Mouse (Mus musculus): ENCODE results near the gene Mtmr1. TPM values are rescaled to one million over a fixed set of nuclear protein-coding genes. Genes with fewer than 3 reads are reported as not detected.
"Not testable (repeated sequence)": the region's sequence is repeated elsewhere in the genome, so short reads cannot be mapped to it uniquely, and the experiment has no call there.

The Mtmr1 gene
- polyA plus RNA-seq (2015; fragmentation: Nextera tagmentation; extraction: Ambion mirVana): 15.4 and 17.3 TPM in 2 replicates

DNA sequence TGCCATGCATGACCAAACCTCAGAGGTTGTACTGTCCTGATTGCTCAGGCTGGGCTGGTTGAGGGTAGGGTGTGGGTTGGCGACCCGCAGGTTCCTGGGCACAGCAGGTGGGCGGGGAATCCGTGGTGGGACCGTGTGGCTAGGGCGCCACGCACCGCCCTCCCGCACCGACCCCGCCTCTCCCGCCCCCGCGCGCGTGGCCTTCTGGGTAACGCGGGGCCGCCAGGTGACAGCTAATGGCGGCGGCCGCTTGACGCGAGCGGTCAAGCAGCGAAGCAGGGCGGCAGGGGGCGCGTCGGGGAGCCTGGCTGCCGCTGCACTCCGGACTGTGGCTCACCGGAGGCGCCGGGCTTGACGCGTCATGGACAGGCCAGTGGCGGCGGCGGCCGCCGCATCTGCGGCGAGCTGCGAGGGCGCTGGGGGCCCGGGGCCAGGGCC is at the start of gene Mtmr1:
Mtmr1 (plus strand) TSS at position 207 of the 438 bp plus-strand sequence.
- Histone ChIP-seq H3K4me3 (ENCODE audit: low read depth, low read length) (peak within 1 kb of the TSS; percentile 61), H3K4me2 (ENCODE audit: low read length) (peak within 1 kb of the TSS; percentile 54), H3K36me3 (ENCODE audit: control insufficient read depth, insufficient read depth, low read length) (no peaks in the 10 kb centered on the region), H3K4me1 (ENCODE audit: control insufficient read depth, insufficient read depth, low read length) (0 out of 2 replicates have a peak, but pooled peaks cover 2% of the 10 kb centered on the region), H3K27ac (ENCODE audit: low read length) (peak within 1 kb of the TSS; percentile 82), H3K9ac (ENCODE audit: low read depth, low read length) (peak within 1 kb of the TSS; percentile 84), H3K27me3 (ENCODE audit: control insufficient read depth, insufficient read depth, low read depth, low read length) (no peaks in the 10 kb centered on the region), H3K9me3 (replicated peaks; ENCODE audit: control insufficient read depth, low read length, poor library complexity, severe bottlenecking) (no peaks in the 10 kb centered on the region)
- ATAC-seq: peak; percentile 96
- WGBS: 31% methylated on average over 28 of the region's 47 CpGs

DNA sequence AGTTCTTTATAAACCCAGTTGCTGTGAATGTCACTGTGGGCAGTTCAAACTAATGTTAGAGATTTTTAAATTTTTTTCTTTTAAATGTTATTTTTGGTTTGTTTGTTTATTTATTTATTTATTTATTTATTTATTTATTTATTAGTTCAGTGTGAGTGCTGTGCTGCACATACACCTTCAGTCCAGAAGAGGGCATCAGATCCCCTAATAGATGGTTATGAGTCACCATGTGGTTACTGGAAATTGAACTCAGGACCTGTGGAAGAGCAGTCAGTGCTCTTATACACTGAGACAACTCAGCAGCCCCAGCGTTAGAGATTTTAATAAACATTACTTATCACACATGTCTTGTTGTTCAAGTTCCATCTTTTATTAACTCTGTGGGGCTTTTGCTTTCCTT is 12.5 kb upstream of the Mtmr1 start:
- Histone ChIP-seq H3K36me3 (ENCODE audit: control insufficient read depth, insufficient read depth, low read length) (no peaks in the 10 kb centered on the region), H3K9ac (ENCODE audit: low read depth, low read length) (no peak overlapping the region), H3K4me2 (ENCODE audit: low read length) (no peak overlapping the region), H3K4me3 (ENCODE audit: low read depth, low read length) (no peak overlapping the region), H3K4me1 (ENCODE audit: control insufficient read depth, insufficient read depth, low read length) (no peaks in the 10 kb centered on the region), H3K9me3 (replicated peaks; ENCODE audit: control insufficient read depth, low read length, poor library complexity, severe bottlenecking) (no peaks in the 10 kb centered on the region), H3K27me3 (ENCODE audit: control insufficient read depth, insufficient read depth, low read depth, low read length) (no peaks in the 10 kb centered on the region), H3K27ac (ENCODE audit: low read length) (no peak overlapping the region)
- 93% methylated on average over 1 of the region's 1 CpGs for WGBS
- ATAC-seq: no peak

GRCm38 (mm10) chrX:71355331-71355730 is 9.2 kb upstream of the Mtmr1 start:
- H3K4me3 ChIP-seq (ENCODE audit: low read depth, low read length): no peak overlapping the region
- H3K27me3 ChIP-seq (ENCODE audit: control insufficient read depth, insufficient read depth, low read depth, low read length): no peaks in the 10 kb centered on the region
- WGBS: 52% methylated on average over 1 of the region's 1 CpGs
- no peak for ATAC-seq
- no peak overlapping the region for H3K4me2 ChIP-seq (ENCODE audit: low read length)
- no peaks in the 10 kb centered on the region for H3K36me3 ChIP-seq (ENCODE audit: control insufficient read depth, insufficient read depth, low read length)
- no peaks in the 10 kb centered on the region for H3K4me1 ChIP-seq (ENCODE audit: control insufficient read depth, insufficient read depth, low read length)
- H3K9ac ChIP-seq (ENCODE audit: low read depth, low read length): no peak overlapping the region
- no peak overlapping the region for H3K27ac ChIP-seq (ENCODE audit: low read length)
- H3K9me3 ChIP-seq (replicated peaks; ENCODE audit: control insufficient read depth, low read length, poor library complexity, severe bottlenecking): no peaks in the 10 kb centered on the region

DNA sequence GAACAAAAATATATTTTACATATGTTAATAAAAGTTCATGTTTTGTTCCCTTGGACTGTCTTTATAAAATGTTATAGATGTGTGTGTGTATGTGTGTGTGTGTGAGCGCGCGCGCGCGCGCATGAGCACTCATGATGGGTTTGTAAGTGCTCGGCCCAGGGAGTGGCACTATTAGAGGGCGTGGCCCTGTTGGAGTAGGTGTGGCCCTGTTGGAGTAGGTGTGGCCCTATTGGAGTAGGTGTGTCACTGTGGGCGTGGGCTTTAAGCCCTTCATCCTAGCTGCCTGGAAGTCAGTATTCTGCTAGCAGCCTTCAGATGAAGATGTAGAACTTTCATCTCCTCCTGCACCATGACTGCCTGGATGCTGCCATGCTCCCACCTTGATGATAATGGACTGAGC is 2.8 kb upstream of the Mtmr1 start:
- not testable (repeated sequence) for H3K36me3 ChIP-seq (ENCODE audit: control insufficient read depth, insufficient read depth, low read length); H3K9ac ChIP-seq (ENCODE audit: low read depth, low read length); H3K27ac ChIP-seq (ENCODE audit: low read length); H3K27me3 ChIP-seq (ENCODE audit: control insufficient read depth, insufficient read depth, low read depth, low read length); H3K4me3 ChIP-seq (ENCODE audit: low read depth, low read length); H3K4me2 ChIP-seq (ENCODE audit: low read length); H3K9me3 ChIP-seq (replicated peaks; ENCODE audit: control insufficient read depth, low read length, poor library complexity, severe bottlenecking); ATAC-seq; H3K4me1 ChIP-seq (ENCODE audit: control insufficient read depth, insufficient read depth, low read length)
- WGBS: 88% methylated on average over 10 of the region's 10 CpGs

GRCm38 (mm10) chrX:71364062-71364461 is 498 bp upstream of the Mtmr1 start:
- H3K9me3 ChIP-seq (replicated peaks; ENCODE audit: control insufficient read depth, low read length, poor library complexity, severe bottlenecking): no peaks in the 10 kb centered on the region
- H3K36me3 ChIP-seq (ENCODE audit: control insufficient read depth, insufficient read depth, low read length): no peaks in the 10 kb centered on the region
- ATAC-seq: no peak
- no peaks in the 10 kb centered on the region for H3K27me3 ChIP-seq (ENCODE audit: control insufficient read depth, insufficient read depth, low read depth, low read length)
- 0 out of 2 replicates have a peak, but pooled peaks cover 2% of the 10 kb centered on the region for H3K4me1 ChIP-seq (ENCODE audit: control insufficient read depth, insufficient read depth, low read length)
- H3K9ac ChIP-seq (ENCODE audit: low read depth, low read length): peak overlapping the region; percentile 84
- WGBS: 73% methylated on average over 5 of the region's 5 CpGs
- H3K4me3 ChIP-seq (ENCODE audit: low read depth, low read length): peak overlapping the region; percentile 61
- peak overlapping the region; percentile 54 for H3K4me2 ChIP-seq (ENCODE audit: low read length)
- H3K27ac ChIP-seq (ENCODE audit: low read length): no peak overlapping the region

GRCm38 (mm10) chrX:71365011-71365410 is 451 bp downstream of the Mtmr1 start:
- 0 out of 2 replicates have a peak, but pooled peaks cover 2% of the 10 kb centered on the region for H3K4me1 ChIP-seq (ENCODE audit: control insufficient read depth, insufficient read depth, low read length)
- no peaks in the 10 kb centered on the region for H3K9me3 ChIP-seq (replicated peaks; ENCODE audit: control insufficient read depth, low read length, poor library complexity, severe bottlenecking)
- peak overlapping the region; percentile 54 for H3K4me2 ChIP-seq (ENCODE audit: low read length)
- H3K27ac ChIP-seq (ENCODE audit: low read length): peak overlapping the region; percentile 82
- no peaks in the 10 kb centered on the region for H3K36me3 ChIP-seq (ENCODE audit: control insufficient read depth, insufficient read depth, low read length)
- H3K27me3 ChIP-seq (ENCODE audit: control insufficient read depth, insufficient read depth, low read depth, low read length): no peaks in the 10 kb centered on the region
- WGBS: 7% methylated on average over 11 of the region's 20 CpGs
- peak overlapping the region; percentile 84 for H3K9ac ChIP-seq (ENCODE audit: low read depth, low read length)
- peak overlapping the region; percentile 61 for H3K4me3 ChIP-seq (ENCODE audit: low read depth, low read length)
- peak; percentile 80 for ATAC-seq

- WGBS: 50% methylated on average over 3 of the region's 3 CpGs
- no peaks in the 10 kb centered on the region for H3K9me3 ChIP-seq (replicated peaks; ENCODE audit: control insufficient read depth, low read length, poor library complexity, severe bottlenecking)
- H3K36me3 ChIP-seq (ENCODE audit: control insufficient read depth, insufficient read depth, low read length): no peaks in the 10 kb centered on the region
- H3K9ac ChIP-seq (ENCODE audit: low read depth, low read length): peak overlapping the region; percentile 84
- no peaks in the 10 kb centered on the region for H3K27me3 ChIP-seq (ENCODE audit: control insufficient read depth, insufficient read depth, low read depth, low read length)
- peak; percentile 19; the same call in 1 of the 2 replicates for ATAC-seq
- peak overlapping the region; percentile 54 for H3K4me2 ChIP-seq (ENCODE audit: low read length)
- H3K4me3 ChIP-seq (ENCODE audit: low read depth, low read length): peak overlapping the region; percentile 61
- no peak overlapping the region for H3K27ac ChIP-seq (ENCODE audit: low read length)
- H3K4me1 ChIP-seq (ENCODE audit: control insufficient read depth, insufficient read depth, low read length): 0 out of 2 replicates have a peak, but pooled peaks cover 2% of the 10 kb centered on the region
Observed at GRCm38 (mm10) chrX:71365510-71365909, 950 bp downstream of the Mtmr1 start.

DNA sequence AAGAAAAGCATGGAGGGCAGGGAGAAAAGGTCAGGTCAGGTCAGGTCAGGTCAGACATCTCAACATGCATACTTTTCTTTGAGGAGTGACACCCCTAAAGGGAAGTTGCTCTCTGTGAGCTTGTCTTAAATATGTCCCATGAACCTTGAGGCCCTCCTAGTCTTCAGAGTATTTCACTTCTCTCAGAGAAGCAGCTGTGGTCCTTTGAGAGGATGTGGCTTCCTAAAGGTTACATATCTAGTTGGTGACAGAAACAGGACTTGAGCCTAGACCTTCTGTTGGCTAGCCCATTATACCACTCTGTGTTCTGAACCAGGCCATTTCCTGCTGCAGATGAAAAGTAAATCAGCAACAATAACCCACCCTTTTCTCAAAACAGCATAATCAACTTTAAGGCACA is 2.4 kb downstream of the Mtmr1 start:
- 0 out of 2 replicates have a peak, but pooled peaks cover 2% of the 10 kb centered on the region for H3K4me1 ChIP-seq (ENCODE audit: control insufficient read depth, insufficient read depth, low read length)
- no peak for ATAC-seq
- H3K4me2 ChIP-seq (ENCODE audit: low read length): no peak overlapping the region
- no peak overlapping the region for H3K4me3 ChIP-seq (ENCODE audit: low read depth, low read length)
- no peaks in the 10 kb centered on the region for H3K27me3 ChIP-seq (ENCODE audit: control insufficient read depth, insufficient read depth, low read depth, low read length)
- no peaks in the 10 kb centered on the region for H3K9me3 ChIP-seq (replicated peaks; ENCODE audit: control insufficient read depth, low read length, poor library complexity, severe bottlenecking)
- no peaks in the 10 kb centered on the region for H3K36me3 ChIP-seq (ENCODE audit: control insufficient read depth, insufficient read depth, low read length)
- no peak overlapping the region for H3K27ac ChIP-seq (ENCODE audit: low read length)
- H3K9ac ChIP-seq (ENCODE audit: low read depth, low read length): no peak overlapping the region

- Histone ChIP-seq H3K9me3 (replicated peaks; ENCODE audit: control insufficient read depth, low read length, poor library complexity, severe bottlenecking) (no peaks in the 10 kb centered on the region), H3K27ac (ENCODE audit: low read length) (no peak overlapping the region), H3K36me3 (ENCODE audit: control insufficient read depth, insufficient read depth, low read length) (no peaks in the 10 kb centered on the region), H3K9ac (ENCODE audit: low read depth, low read length) (no peak overlapping the region), H3K4me3 (ENCODE audit: low read depth, low read length) (no peak overlapping the region), H3K4me1 (ENCODE audit: control insufficient read depth, insufficient read depth, low read length) (no peaks in the 10 kb centered on the region), H3K27me3 (ENCODE audit: control insufficient read depth, insufficient read depth, low read depth, low read length) (no peaks in the 10 kb centered on the region), H3K4me2 (ENCODE audit: low read length) (no peak overlapping the region)
- 92% methylated on average over 1 of the region's 1 CpGs for WGBS
- ATAC-seq: no peak
Observed at GRCm38 (mm10) chrX:71376781-71377180, 12.2 kb downstream of the Mtmr1 start.

Data from midbrain, embryonic 16.5 days (tissue).